Mouse (Mus musculus): ENCODE data around the gene Alox12b.

DNA sequence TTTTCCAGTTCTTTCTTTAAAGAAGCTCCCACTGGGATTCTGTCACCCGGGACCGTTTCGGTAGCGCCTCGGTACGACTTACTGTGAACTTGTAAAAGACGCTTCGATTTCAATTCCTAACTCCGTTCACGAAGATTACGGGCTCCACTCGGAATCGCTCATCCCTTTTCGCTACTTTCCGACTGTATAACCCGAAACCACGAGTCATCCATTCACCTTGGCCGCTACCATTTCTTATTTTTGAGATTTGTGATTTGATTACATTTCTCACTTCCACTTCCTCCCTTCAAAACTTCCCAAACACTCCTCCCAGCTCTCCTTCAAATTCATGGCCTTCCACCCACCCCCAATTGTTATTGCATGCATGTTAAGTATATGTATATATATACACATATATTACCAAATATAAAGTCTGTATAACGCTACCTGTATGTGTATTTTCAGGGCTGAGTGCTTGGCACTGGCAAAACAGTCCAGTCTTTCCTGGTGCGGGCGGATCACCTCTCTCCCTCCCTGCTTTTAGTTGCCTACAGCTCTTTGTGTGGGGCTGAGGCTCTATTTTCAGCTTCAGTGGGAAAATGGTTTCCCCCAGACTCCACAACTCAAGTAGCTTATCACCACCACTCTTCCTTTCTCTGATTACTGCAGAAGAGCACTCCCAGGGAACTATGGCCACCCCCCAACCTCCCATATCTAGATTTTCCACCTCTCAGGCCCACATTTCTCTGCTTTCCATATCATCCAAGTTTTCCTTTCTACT lies 45.6 kb upstream of the Alox12b start:
- TF ChIP-seq CTCF (IDR thresholded peaks at IDR 0.05; ENCODE audit: insufficient read depth, low read depth, low read length), result no peak
- TF ChIP-seq POLR2A (IDR thresholded peaks at IDR 0.05; ENCODE audit: insufficient read depth, low read depth, low read length), result no peak
